Mouse (Mus musculus) hindbrain, embryonic 11.5 days (tissue): ENCODE data around the gene Fcrl5. TPM values are rescaled to one million over a fixed set of nuclear protein-coding genes. Genes with fewer than 3 reads are reported as not detected.

Source experiments
- ATAC-seq: fragments of 200-750 bp; cut with Nextera tagmentation; 2 replicates; pipeline ENCODE4 v1.8.0; 2017; ENCODE audit warnings: mild to moderate bottlenecking, moderate TSS enrichment, moderate library complexity; ENCODE audit not compliant: low FRiP score
- DNase-seq: peaks from one replicate; pipeline ENCODE4 v3.0.0-alpha.2; 2015; ENCODE audit warnings: low spot score
- H3K27ac ChIP-seq: fragments of 300-500 bp; sonication (generic); 2 replicates; pipeline ENCODE4 v1.5.1; 2014; ENCODE audit warnings: mild to moderate bottlenecking, low read depth, low read length
- H3K27me3 ChIP-seq: fragments of 300-500 bp; sonication (generic); 2 replicates; pipeline ENCODE4 v1.6.1; 2014; ENCODE audit warnings: mild to moderate bottlenecking, low read length, moderate library complexity, mixed read lengths; ENCODE audit not compliant: control insufficient read depth, insufficient read depth
- H3K36me3 ChIP-seq: fragments of 300-500 bp; sonication (generic); 2 replicates; pipeline ENCODE4 v1.6.1; 2014; ENCODE audit warnings: mild to moderate bottlenecking, low read length, moderate library complexity, mixed read lengths; ENCODE audit not compliant: control insufficient read depth, insufficient read depth
- H3K4me1 ChIP-seq: fragments of 300-500 bp; sonication (generic); replicated peaks from 2 replicates; pipeline ENCODE4 v1.6.1; 2014; ENCODE audit warnings: low read length, mixed read lengths; ENCODE audit not compliant: control insufficient read depth, insufficient read depth
- H3K4me2 ChIP-seq: fragments of 300-500 bp; sonication (generic); replicated peaks from 2 replicates; pipeline ENCODE4 v1.6.1; 2014; ENCODE audit warnings: mild to moderate bottlenecking, low read depth, low read length
- H3K4me3 ChIP-seq: fragments of 300-500 bp; sonication (generic); 2 replicates; pipeline ENCODE4 v1.5.1; 2014; ENCODE audit warnings: low read depth, low read length
- H3K9ac ChIP-seq: fragments of 300-500 bp; sonication (generic); 2 replicates; pipeline ENCODE4 v1.6.1; 2014; ENCODE audit warnings: low read depth, low read length
- H3K9me3 ChIP-seq: fragments of 300-500 bp; sonication (generic); 2 replicates; pipeline ENCODE4 v1.6.1; 2016; ENCODE audit warnings: low read length; ENCODE audit not compliant: control insufficient read depth
- WGBS: fragments of 180-500 bp; shearing (Covaris S2); extraction: QIAGEN DNeasy Blood & Tissue Kit; methylation state at CpG from one replicate; pipeline ENCODE4 v1.1.7; 2014; 5-methylcytosine and 5-hydroxymethylcytosine counted together
- polyA plus RNA-seq: library from polyadenylated mRNA; unstranded; fragments of >200 nt; fragmentation: Nextera tagmentation; extraction: Ambion mirVana; gene quantifications from 2 replicates; pipeline ENCODE4 v1.2.1, GENCODE M21; 2014

Gene Fcrl5
- polyA plus RNA-seq, 1 experiment from 2014 or later = not detected

DNA sequence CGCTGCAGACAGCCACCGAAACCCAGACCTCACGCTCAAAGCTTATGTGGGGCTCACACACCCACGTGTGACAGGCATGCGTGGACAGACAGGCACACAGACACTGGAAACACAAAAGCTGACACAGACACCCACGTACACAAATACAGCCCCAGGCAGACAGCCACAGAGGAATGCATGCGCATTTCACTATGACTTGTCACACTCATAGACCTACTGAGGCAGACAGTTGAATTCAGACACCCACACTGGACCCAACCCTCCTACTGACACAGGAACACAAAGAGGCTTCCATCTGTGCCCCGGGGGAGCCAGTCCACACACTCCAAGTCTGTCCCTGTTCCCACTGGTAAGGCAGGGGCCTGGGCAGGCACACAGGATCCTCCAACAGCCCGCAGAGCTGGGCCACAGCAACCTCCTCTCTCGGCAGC lies 110.7 kb downstream of the Fcrl5 start:
- peaks cover 5% of the 10 kb centered on the region for H3K27me3 ChIP-seq
- no peak overlapping the region for H3K4me2 ChIP-seq
- H3K9ac ChIP-seq = no peak overlapping the region
- DNase-seq (no peak), ATAC-seq (no peak)
- no peak overlapping the region for H3K4me3 ChIP-seq
- no peaks in the 10 kb centered on the region for H3K9me3 ChIP-seq
- peaks cover 7% of the 10 kb centered on the region; the same call in 1 of the 2 replicates for H3K4me1 ChIP-seq
- H3K36me3 ChIP-seq = no peaks in the 10 kb centered on the region
- WGBS = 77% methylated on average over 10 of the region's 10 CpGs
- H3K27ac ChIP-seq = peak overlapping the region; percentile 58

DNA sequence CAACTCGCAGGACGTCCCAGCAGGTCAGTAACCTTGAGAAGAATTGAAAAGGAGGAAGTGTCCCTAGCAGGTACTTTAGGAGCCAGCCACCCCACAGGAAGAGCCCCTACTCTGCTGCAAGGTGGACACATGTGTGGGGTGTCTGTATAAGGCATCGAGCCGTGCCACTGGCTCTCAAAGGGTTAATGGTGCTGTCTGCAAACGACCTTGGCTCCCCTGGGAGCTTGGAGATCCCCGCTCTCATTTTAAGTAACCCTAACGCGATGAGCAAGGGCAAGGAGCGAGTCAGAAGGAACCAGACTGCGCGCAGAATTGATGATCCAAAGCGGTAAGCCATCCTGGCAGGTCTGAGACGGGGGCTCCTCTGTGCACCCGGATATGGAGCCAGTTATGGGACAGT lies 114.3 kb downstream of the Fcrl5 start:
- peaks cover 6% of the 10 kb centered on the region for H3K27me3 ChIP-seq
- H3K27ac ChIP-seq = no peak overlapping the region
- no peaks in the 10 kb centered on the region for H3K9me3 ChIP-seq
- H3K4me3 ChIP-seq = no peak overlapping the region
- H3K4me2 ChIP-seq = no peak overlapping the region
- WGBS = 33% methylated on average over 14 of the region's 14 CpGs
- ATAC-seq (no peak), DNase-seq (no peak)
- H3K4me1 ChIP-seq = no peaks in the 10 kb centered on the region; the same call in 1 of the 2 replicates
- H3K36me3 ChIP-seq = no peaks in the 10 kb centered on the region
- H3K9ac ChIP-seq = no peak overlapping the region

Other genes with a start within 250 kb of the Fcrl5 start
- gene Fcrls, start 172.0 kb upstream of the Fcrl5 start, polyA plus RNA-seq = 9.9 and 10.4 TPM in 2 replicates
- 0.11 and 0.26 TPM in 2 replicates for gene Cd5l, start 77.9 kb upstream of the Fcrl5 start, polyA plus RNA-seq
- 0.11 TPM in 1 of 2 replicates, not detected in the other for gene Fcrl1, start 59.4 kb upstream of the Fcrl5 start, polyA plus RNA-seq
- gene Etv3, start 89.6 kb downstream of the Fcrl5 start, polyA plus RNA-seq = 7.9 and 8.4 TPM in 2 replicates
- gene Arhgef11, start 181.8 kb downstream of the Fcrl5 start, polyA plus RNA-seq = 13.7 and 18.6 TPM in 2 replicates